Mouse (Mus musculus) midbrain, embryonic 12.5 days (tissue): ENCODE data around the gene Med18. TPM values are rescaled to one million over a fixed set of nuclear protein-coding genes. Genes with fewer than 3 reads are reported as not detected.
"Not testable (repeated sequence)": the region's sequence is repeated elsewhere in the genome, so short reads cannot be mapped to it uniquely, and the experiment has no call there.

Experiments
- ATAC-seq: fragments of 200-750 bp; cut with Nextera tagmentation; 2 replicates; pipeline ENCODE4 v1.8.0; 2017; ENCODE audit warnings: low read depth, moderate TSS enrichment, moderate library complexity; ENCODE audit not compliant: low FRiP score
- H3K27ac ChIP-seq: fragments of 300-500 bp; sonication (generic); replicated peaks from 2 replicates; pipeline ENCODE4 v1.5.1; 2016; ENCODE audit warnings: mild to moderate bottlenecking
- H3K27me3 ChIP-seq: fragments of 300-500 bp; sonication (generic); 2 replicates; pipeline ENCODE4 v1.6.1; 2016; ENCODE audit warnings: mild to moderate bottlenecking
- H3K36me3 ChIP-seq: fragments of 300-500 bp; sonication (generic); 2 replicates; pipeline ENCODE4 v1.6.1; 2016
- H3K4me1 ChIP-seq: fragments of 300-500 bp; sonication (generic); 2 replicates; pipeline ENCODE4 v1.6.1; 2016
- H3K4me2 ChIP-seq: fragments of 300-500 bp; sonication (generic); replicated peaks from 2 replicates; pipeline ENCODE4 v1.6.1; 2016; ENCODE audit warnings: mild to moderate bottlenecking, moderate library complexity
- H3K4me3 ChIP-seq: fragments of 300-500 bp; sonication (generic); 2 replicates; pipeline ENCODE4 v1.5.1; 2016; ENCODE audit warnings: mild to moderate bottlenecking
- H3K9ac ChIP-seq: fragments of 300-500 bp; sonication (generic); replicated peaks from 2 replicates; pipeline ENCODE4 v1.6.1; 2016; ENCODE audit warnings: mild to moderate bottlenecking, moderate library complexity
- H3K9me3 ChIP-seq: fragments of 300-500 bp; sonication (generic); 2 replicates; pipeline ENCODE4 v1.6.1; 2016; ENCODE audit warnings: mild to moderate bottlenecking
- WGBS: fragments of 180-500 bp; shearing (Covaris S2); methylation state at CpG from one replicate; pipeline ENCODE4 v1.1.7; 2016; 5-methylcytosine and 5-hydroxymethylcytosine counted together
- polyA plus RNA-seq: library from polyadenylated mRNA; unstranded; fragments of >200 nt; fragmentation: Nextera tagmentation; extraction: Ambion mirVana; gene quantifications from 2 replicates; pipeline ENCODE4 v1.2.1, GENCODE M21; 2016

Med18 gene
- polyA plus RNA-seq, 1 experiment from 2014 or later: 22.2 TPM

DNA sequence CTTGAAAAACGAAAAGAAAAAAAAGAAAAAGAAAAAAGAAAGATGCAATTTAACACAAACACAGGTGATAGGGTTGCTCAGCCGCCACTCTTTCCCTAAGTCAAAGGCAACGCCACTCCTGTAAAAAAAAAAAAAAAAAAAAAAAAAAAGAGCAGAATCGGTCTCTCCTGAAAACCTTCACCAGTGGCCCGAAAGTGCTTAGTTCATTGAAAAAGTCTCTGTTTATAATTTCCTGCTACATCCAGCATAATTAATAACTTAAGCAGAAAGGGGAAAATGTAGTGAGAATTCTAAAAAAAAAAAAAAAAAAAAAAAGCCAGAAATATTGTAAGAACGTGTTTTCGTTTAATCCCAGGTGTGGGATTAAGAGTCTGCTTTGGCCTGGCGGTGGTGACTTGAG, 19.2 kb downstream of the Med18 start:
- Histone ChIP-seq H3K4me1 (no peaks in the 10 kb centered on the region), H3K27ac (no peak overlapping the region), H3K9ac (no peak overlapping the region), H3K9me3 (no peaks in the 10 kb centered on the region), H3K4me2 (no peak overlapping the region), H3K27me3 (no peaks in the 10 kb centered on the region), H3K4me3 (no peak overlapping the region), H3K36me3 (no peaks in the 10 kb centered on the region)
- ATAC-seq: no peak
- 87% methylated on average over 8 of the region's 8 CpGs for WGBS

DNA sequence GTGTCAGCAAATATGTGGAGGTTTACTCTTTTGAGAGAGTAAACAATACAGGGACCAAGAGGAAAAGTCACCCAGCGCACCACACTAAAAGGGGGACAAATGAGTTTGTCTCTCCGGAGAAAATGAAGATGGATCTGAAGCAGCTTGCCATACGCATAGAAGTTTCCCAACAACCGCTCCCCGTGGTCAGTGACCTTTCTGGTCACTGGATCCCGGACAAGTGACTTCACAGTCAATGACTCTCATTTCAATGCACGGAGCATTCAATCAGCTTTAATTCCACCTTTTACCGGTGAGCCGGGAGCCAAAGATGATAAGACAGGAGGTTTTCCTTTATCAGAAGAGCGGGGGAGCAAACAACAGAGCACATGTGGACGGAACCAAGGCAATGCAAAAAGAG, 25.9 kb downstream of the Med18 start:
- no peaks in the 10 kb centered on the region for H3K4me1 ChIP-seq
- H3K4me2 ChIP-seq: no peak overlapping the region
- H3K27ac ChIP-seq: no peak overlapping the region
- H3K4me3 ChIP-seq: no peak overlapping the region
- H3K27me3 ChIP-seq: no peaks in the 10 kb centered on the region
- 36% methylated on average over 11 of the region's 11 CpGs for WGBS
- ATAC-seq: no peak
- no peaks in the 10 kb centered on the region for H3K9me3 ChIP-seq
- no peaks in the 10 kb centered on the region for H3K36me3 ChIP-seq
- no peak overlapping the region for H3K9ac ChIP-seq

DNA sequence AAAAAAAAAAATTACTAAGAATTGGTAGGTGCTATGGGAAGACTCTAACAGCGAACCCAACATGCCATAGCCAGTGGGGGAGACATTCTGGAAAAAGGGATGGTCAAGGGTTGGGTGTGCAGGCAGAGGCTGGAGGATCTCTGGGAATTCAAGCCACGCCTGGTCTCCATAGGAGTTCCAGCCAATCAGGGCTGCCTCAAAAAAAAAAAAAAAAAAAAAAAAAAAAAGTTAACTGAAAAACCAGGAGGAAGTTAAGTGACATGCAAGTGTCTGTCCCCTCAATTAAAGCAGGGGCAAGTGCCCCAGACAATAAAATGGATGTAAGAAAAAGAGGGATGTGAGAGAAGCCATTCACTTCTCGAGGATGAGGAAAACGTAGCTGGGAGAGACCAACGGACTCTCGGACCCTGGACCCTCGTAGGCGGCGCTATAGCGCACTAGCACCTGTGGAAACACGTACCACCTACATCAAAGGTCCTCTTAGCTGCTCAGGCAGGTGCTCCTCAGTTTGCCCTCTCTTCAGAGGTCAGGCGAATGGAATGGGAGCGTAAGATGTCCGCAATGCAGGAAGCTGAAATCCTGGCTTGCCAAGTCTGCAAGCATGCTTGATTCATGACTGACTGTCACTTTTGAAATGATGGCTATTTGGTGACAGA, 30.9 kb downstream of the Med18 start:
- Histone ChIP-seq H3K36me3 (no peaks in the 10 kb centered on the region), H3K27ac (no peak overlapping the region), H3K9ac (no peak overlapping the region), H3K4me3 (no peak overlapping the region), H3K4me1 (no peaks in the 10 kb centered on the region), H3K4me2 (peak overlapping the region; percentile 32; the same call in 1 of the 2 replicates), H3K27me3 (no peaks in the 10 kb centered on the region), H3K9me3 (no peaks in the 10 kb centered on the region)
- 12% methylated on average over 14 of the region's 14 CpGs for WGBS
- ATAC-seq: no peak

DNA sequence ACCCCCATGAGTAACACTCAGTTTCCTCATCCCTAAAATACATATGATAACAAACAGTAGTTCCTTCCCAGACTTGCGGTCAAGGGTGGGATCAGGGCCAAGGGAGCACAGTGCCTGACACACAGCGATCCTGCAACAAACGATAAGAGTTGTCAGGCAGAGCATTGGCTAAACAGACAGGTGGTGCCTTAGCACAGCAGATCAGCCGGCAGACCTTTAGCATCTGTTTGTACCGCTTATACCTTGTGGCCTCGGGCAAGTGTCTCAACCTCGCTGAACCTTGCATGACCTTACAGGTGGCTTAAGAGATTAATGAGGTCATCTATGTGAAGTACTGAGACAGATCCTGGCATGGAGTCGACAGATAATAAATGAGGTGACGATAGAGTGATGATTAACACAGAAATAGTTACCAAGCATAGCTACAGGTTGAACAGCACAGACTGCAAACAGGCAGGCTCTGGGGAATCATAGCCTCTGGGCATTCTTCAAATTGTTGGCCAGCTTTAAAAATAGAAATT, 35.6 kb downstream of the Med18 start:
- Histone ChIP-seq H3K9ac (no peak overlapping the region), H3K9me3 (no peaks in the 10 kb centered on the region), H3K27ac (no peak overlapping the region), H3K4me2 (no peak overlapping the region), H3K4me1 (no peaks in the 10 kb centered on the region), H3K36me3 (no peaks in the 10 kb centered on the region), H3K27me3 (no peaks in the 10 kb centered on the region), H3K4me3 (no peak overlapping the region)
- ATAC-seq: no peak
- 67% methylated on average over 9 of the region's 9 CpGs for WGBS

DNA sequence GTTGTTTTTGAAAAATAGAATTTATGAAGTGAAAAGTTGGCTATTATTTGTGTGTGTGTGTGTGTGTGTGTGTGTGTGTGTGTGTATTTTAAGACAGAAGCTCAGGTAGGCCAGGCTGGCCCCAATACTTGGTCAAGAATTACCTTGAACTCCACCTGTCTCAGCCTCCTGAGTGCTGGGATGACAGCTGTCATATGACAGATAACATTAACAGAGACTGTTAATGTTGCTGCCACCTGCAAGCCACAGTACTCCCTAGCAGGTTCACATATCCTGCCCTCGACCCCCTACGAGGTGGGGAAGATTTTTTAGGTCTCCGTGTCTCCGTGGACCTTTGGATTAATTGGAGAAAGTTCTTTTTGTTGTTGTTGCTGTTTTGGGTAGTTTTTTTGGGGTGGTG, 36.2 kb downstream of the Med18 start:
- H3K27me3 ChIP-seq: no peaks in the 10 kb centered on the region
- H3K27ac ChIP-seq: no peak overlapping the region
- no peak overlapping the region for H3K9ac ChIP-seq
- H3K4me2 ChIP-seq: no peak overlapping the region
- H3K36me3 ChIP-seq: no peaks in the 10 kb centered on the region
- no peaks in the 10 kb centered on the region for H3K4me1 ChIP-seq
- H3K4me3 ChIP-seq: no peak overlapping the region
- WGBS: 81% methylated on average over 4 of the region's 4 CpGs
- ATAC-seq: no peak
- H3K9me3 ChIP-seq: no peaks in the 10 kb centered on the region

DNA sequence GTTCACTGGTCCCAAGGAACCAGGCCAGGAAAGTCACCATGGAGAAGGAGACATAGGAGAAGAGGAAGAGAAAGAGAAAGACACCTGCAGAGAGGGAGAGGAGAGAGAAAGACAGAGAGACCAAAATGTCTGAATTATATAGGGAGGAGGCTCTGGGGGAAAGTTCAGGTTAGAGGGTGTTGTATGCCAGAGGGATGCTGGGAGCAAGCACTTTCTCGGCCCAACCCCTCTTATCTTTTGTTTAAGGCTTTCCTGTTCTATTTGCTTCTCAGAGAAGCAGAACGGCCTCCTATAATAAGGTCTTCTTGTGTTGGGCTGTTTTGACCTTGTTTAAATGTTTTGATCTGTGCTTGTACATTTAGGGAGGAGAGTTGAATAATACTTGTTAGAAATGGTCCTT, 37.7 kb downstream of the Med18 start:
- no peak overlapping the region for H3K4me3 ChIP-seq
- H3K9me3 ChIP-seq: no peaks in the 10 kb centered on the region
- no peaks in the 10 kb centered on the region for H3K36me3 ChIP-seq
- no peaks in the 10 kb centered on the region for H3K27me3 ChIP-seq
- 0 out of 2 replicates have a peak, but pooled peaks cover under 1% of the 10 kb centered on the region for H3K4me1 ChIP-seq
- no peak for ATAC-seq
- 67% methylated on average over 2 of the region's 2 CpGs for WGBS
- no peak overlapping the region for H3K4me2 ChIP-seq
- H3K27ac ChIP-seq: no peak overlapping the region
- no peak overlapping the region for H3K9ac ChIP-seq

DNA sequence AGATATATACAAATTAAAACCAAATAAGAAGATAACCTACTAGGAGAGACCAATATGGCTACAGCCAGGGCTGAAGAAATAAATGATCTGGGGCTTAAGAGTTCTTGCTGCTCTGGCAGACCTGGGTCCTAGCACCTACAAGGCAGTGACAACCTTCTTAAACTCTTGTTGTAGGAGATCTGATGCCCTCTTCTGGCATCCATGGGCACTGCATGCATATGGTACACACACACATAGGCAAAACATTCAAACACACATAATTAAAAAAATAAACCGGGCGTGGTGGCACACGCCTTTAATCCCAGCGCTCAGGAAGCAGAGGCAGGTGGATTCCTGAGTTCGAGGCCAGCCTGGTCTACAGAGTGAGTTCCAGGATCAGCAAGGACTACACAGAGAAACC, 39.0 kb downstream of the Med18 start:
- no peak overlapping the region for H3K9ac ChIP-seq
- 90% methylated on average over 5 of the region's 5 CpGs for WGBS

DNA sequence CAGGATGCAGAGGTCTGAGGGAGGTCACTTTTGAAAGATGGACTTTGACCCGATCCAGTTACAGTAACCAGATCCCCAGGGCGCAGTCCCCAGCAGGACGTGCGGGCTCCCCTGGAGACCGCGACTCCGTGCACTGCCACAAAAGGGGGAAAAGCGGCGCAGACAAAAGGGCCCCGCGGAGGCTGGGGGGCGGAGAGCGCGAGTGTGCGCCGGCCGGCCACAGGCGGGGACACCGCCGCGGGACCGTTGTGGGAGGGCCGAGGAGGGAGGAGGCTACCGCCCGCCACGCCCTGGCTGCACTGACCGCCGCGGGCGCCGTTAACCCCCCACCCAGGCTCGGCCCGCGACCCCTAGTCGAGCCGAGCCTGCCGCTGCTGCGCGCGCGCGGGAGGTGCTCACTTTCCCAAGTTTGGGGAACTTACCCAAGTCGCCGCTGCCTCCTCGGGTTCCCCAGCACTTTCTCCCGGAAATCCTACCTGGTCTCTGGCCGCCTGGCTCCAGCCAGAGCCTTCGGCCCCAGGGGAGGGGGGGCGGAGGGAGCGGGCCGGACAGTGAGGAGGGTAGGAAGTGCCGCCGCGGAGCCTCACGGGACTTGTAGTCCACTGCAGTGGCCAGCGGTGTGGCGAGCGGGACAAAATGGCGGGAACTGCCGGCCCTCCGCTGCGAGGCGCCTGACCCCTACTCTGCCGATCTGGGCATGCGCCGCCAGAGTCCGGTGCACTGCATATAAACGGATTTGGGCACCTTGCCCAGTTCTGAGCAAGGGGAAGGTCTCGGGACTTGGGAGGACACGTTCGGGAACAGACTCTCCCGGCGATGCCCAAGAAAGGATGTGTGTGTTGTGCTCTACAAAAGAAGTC, 41.6 kb downstream of the Med18 start, which contains the start of gene Phactr4:
TSS of gene Phactr4 (minus strand) at position 567 of the 860 bp plus-strand sequence.
- Histone ChIP-seq H3K9me3 (no peaks in the 10 kb centered on the region), H3K9ac (peak within 1 kb of the TSS; percentile 85), H3K27ac (peak within 1 kb of the TSS; percentile 96), H3K4me3 (peak within 1 kb of the TSS; percentile 80), H3K36me3 (no peaks in the 10 kb centered on the region), H3K4me2 (peak within 1 kb of the TSS; percentile 69), H3K4me1 (peaks cover 12% of the 10 kb centered on the region), H3K27me3 (no peaks in the 10 kb centered on the region)
- ATAC-seq: peak; percentile 99
- WGBS: under 1% methylated on average over 58 of the region's 73 CpGs

More for the DNA sequence above, 39.0 kb downstream of the Med18 start:
- no peaks in the 10 kb centered on the region for H3K27me3 ChIP-seq
- H3K4me3 ChIP-seq: no peak overlapping the region
- H3K4me1 ChIP-seq: peaks cover 12% of the 10 kb centered on the region
- ATAC-seq: no peak
- H3K9me3 ChIP-seq: no peaks in the 10 kb centered on the region
- no peak overlapping the region for H3K4me2 ChIP-seq
- H3K27ac ChIP-seq: no peak overlapping the region
- H3K36me3 ChIP-seq: no peaks in the 10 kb centered on the region

DNA sequence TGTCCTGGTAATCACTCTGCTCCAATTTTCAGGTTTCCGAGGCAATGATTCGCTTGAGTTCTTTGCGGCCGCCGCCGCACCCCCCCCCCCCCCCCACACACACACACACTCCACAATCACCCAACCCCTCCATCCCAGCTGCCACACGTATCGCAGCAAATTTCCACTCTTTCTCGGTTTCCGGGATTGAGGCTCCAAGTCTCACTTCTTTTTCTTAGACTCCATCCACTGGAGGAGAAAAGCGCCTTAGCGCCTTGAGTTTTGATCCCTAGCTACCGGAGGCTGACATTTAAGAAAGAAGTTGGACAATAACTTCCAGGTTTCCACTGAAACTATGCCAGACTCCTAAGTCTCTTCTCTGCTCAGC, 42.2 kb downstream of the Med18 start:
- Histone ChIP-seq H3K4me1 (peaks cover 12% of the 10 kb centered on the region), H3K27me3 (no peaks in the 10 kb centered on the region), H3K4me3 (peak overlapping the region; percentile 80), H3K9me3 (no peaks in the 10 kb centered on the region), H3K4me2 (peak overlapping the region; percentile 69), H3K9ac (peak overlapping the region; percentile 85), H3K27ac (peak overlapping the region; percentile 96), H3K36me3 (no peaks in the 10 kb centered on the region)
- WGBS: 2% methylated on average over 9 of the region's 13 CpGs
- ATAC-seq: no peak

DNA sequence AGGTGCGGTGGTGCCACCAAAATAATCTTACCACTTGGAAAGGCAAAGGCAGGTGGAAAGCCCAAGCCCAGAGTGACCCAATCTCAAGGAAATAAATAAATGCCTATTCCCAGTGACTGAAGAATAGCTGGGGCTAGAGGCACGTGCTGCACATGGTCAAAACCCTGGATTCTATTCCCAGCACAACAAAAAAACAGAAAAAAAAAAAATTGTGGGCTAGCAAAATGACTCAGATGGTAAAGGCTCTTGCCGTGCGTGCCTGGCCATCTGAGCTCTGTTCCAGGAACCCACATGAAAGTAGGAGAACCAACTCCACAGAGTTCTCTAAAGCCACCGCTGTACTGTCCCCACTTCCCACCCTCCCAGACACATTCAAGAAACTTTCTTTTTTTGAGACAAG, 43.2 kb downstream of the Med18 start:
- Histone ChIP-seq H3K9ac (peak overlapping the region; percentile 85; the same call in 1 of the 2 replicates), H3K4me3 (peak overlapping the region; percentile 80), H3K4me2 (peak overlapping the region; percentile 69), H3K27ac (no peak overlapping the region), H3K9me3 (no peaks in the 10 kb centered on the region), H3K36me3 (no peaks in the 10 kb centered on the region), H3K4me1 (peaks cover 12% of the 10 kb centered on the region), H3K27me3 (no peaks in the 10 kb centered on the region)
- ATAC-seq: no peak
- WGBS: 85% methylated on average over 5 of the region's 5 CpGs

DNA sequence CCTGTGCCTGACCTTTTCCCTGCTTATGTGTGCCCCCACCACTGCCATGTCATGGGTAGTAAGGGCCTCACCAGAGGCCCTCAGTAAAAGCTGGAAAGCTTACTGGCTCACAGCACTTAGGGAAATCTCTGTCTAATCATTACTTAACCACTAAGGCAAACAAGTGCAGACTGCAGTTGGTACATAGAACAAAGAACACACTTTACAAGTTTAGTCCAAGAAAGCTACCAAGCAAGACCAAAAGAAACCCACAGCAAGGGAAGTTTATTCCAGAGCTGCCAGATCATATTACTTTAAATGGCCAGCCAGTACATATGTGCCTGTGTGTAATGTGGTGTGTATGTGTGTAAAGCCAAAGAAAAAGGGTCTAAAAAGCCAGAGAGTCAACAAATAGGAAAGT, 47.8 kb downstream of the Med18 start:
- no peak overlapping the region for H3K27ac ChIP-seq
- peaks cover 11% of the 10 kb centered on the region for H3K4me1 ChIP-seq
- H3K9me3 ChIP-seq: no peaks in the 10 kb centered on the region
- H3K36me3 ChIP-seq: peaks cover 10% of the 10 kb centered on the region
- H3K9ac ChIP-seq: no peak overlapping the region
- no peak overlapping the region for H3K4me2 ChIP-seq
- H3K27me3 ChIP-seq: no peaks in the 10 kb centered on the region
- ATAC-seq: no peak
- no peak overlapping the region for H3K4me3 ChIP-seq

DNA sequence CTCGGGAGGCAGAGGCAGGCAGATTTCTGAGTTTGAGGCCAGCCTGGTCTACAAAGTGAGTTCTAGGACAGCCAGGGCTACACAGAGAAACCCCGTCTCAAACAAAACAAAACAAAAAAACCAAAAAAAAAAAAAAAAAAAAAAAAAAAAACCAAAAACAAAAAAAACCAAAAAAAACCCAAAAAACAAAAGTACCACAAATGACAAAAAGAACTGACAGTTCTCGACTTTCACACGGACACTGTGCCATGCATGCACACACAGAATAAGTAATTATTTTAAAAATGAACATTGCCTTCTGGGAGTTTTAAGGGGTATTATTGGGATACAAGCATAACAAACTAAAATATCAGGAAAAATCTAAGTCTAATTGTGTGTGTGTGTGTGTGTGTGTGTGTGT, 50.5 kb downstream of the Med18 start:
- WGBS: 97% methylated on average over 4 of the region's 4 CpGs
- not testable (repeated sequence) for H3K4me1 ChIP-seq, H3K4me2 ChIP-seq, H3K9ac ChIP-seq, H3K4me3 ChIP-seq, H3K9me3 ChIP-seq, H3K27me3 ChIP-seq, H3K27ac ChIP-seq, ATAC-seq
- peaks cover 10% of the 10 kb centered on the region for H3K36me3 ChIP-seq
